Mouse (Mus musculus) stomach, embryonic 14.5 days (tissue): ENCODE data around the gene Cybb. TPM values are rescaled to one million over a fixed set of nuclear protein-coding genes. Genes with fewer than 3 reads are reported as not detected.

Source experiments
- ATAC-seq: fragments of 200-750 bp; cut with Nextera tagmentation; 2 replicates; pipeline ENCODE4 v1.8.0; 2017; ENCODE audit warnings: low read depth, moderate TSS enrichment; ENCODE audit not compliant: insufficient number of reproducible peaks, insufficient read depth, low FRiP score
- H3K27ac ChIP-seq: fragments of 300-500 bp; sonication (generic); 2 replicates; pipeline ENCODE4 v1.5.1; 2014; ENCODE audit warnings: mild to moderate bottlenecking, low read length, moderate library complexity, mixed read lengths
- H3K27me3 ChIP-seq: fragments of 300-500 bp; sonication (generic); 2 replicates; pipeline ENCODE4 v1.6.1; 2014; ENCODE audit warnings: low read length, control low read depth, mixed read lengths; ENCODE audit not compliant: control insufficient read depth, insufficient read depth
- H3K36me3 ChIP-seq: fragments of 300-500 bp; sonication (generic); 2 replicates; pipeline ENCODE4 v1.6.1; 2014; ENCODE audit warnings: mild to moderate bottlenecking, control low read depth, low read length, moderate library complexity, mixed read lengths; ENCODE audit not compliant: control insufficient read depth, insufficient read depth
- H3K4me1 ChIP-seq: fragments of 300-500 bp; sonication (generic); 2 replicates; pipeline ENCODE4 v1.6.1; 2014; ENCODE audit warnings: low read length, control low read depth, mixed read lengths; ENCODE audit not compliant: control insufficient read depth, insufficient read depth
- H3K4me2 ChIP-seq: fragments of 300-500 bp; sonication (generic); replicated peaks from 2 replicates; pipeline ENCODE4 v1.6.1; 2014; ENCODE audit warnings: low read depth, low read length, control low read depth
- H3K4me3 ChIP-seq: fragments of 300-500 bp; sonication (generic); 2 replicates; pipeline ENCODE4 v1.5.1; 2014; ENCODE audit warnings: low read depth, low read length, control low read depth
- H3K9ac ChIP-seq: fragments of 300-500 bp; sonication (generic); replicated peaks from 2 replicates; pipeline ENCODE4 v1.6.1; 2014; ENCODE audit warnings: low read depth, mild to moderate bottlenecking, control low read depth, low read length, moderate library complexity, mixed read lengths
- H3K9me3 ChIP-seq: fragments of 300-500 bp; sonication (generic); 2 replicates; pipeline ENCODE4 v1.6.1; 2016; ENCODE audit warnings: low read depth, low read length, control low read depth; ENCODE audit not compliant: control insufficient read depth
- WGBS: fragments of 180-500 bp; shearing (Covaris S2); extraction: QIAGEN DNeasy Blood & Tissue Kit; methylation state at CpG from one replicate; pipeline ENCODE4 v1.1.7; 2014; 5-methylcytosine and 5-hydroxymethylcytosine counted together
- polyA plus RNA-seq: library from polyadenylated mRNA; unstranded; fragments of >200 nt; fragmentation: Nextera tagmentation; extraction: Ambion mirVana; gene quantifications from 2 replicates; pipeline ENCODE4 v1.2.1, GENCODE M21; 2014

Cybb gene
- polyA plus RNA-seq, 1 experiment from 2014 or later = 3.3 TPM

- H3K4me3 ChIP-seq = no peak overlapping the region
- no peaks in the 10 kb centered on the region for H3K36me3 ChIP-seq
- ATAC-seq = no peak
- 86% methylated on average over 4 of the region's 4 CpGs for WGBS
- no peaks in the 10 kb centered on the region for H3K9me3 ChIP-seq
- H3K4me1 ChIP-seq = no peaks in the 10 kb centered on the region
- no peak overlapping the region for H3K9ac ChIP-seq
- H3K4me2 ChIP-seq = no peak overlapping the region
- H3K27me3 ChIP-seq = no peaks in the 10 kb centered on the region
- no peak overlapping the region for H3K27ac ChIP-seq
These were observed 20.6 kb downstream of the Cybb start for GRCm38 (mm10) chrX:9467020-9467419.

DNA sequence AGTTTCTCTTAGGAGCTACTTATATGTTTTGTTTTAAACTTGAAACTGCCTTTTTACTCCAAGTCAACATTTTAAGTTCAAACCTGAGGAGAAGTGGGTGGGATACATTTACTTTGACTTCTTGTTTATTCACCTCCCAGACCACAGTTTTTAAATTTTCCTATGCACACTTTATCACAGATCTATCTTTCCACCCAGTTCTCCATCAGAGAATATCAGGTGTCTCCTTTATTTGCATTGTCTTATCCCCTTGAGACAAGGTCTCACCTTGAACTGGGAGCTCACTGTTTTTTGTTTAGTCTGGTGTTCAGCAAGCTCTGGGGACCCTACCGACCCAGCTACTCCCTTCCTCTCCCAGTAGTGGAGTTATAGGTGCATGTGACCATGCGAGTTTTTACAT is 21.7 kb downstream of the Cybb start:
- H3K27me3 ChIP-seq = no peaks in the 10 kb centered on the region

DNA sequence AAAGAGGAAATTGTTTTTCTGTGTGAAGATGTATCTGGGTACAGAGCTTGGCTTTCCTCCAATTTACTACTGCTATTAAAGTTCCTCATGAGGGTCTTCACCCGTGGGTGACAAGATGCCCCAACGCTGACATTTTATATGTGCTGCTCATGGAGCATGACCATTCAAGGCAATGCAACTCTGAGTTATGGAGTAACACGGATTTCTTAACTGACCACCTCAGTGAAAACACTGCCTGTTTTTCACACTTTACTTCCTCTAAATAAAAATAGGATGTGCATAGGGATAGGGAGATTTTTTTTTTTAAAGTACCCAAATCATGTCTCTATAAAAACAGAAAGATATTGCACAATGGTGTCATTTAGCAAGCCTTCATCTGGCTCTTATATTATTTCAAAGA is 24.9 kb downstream of the Cybb start:
- H3K27ac ChIP-seq = no peak overlapping the region
- H3K9ac ChIP-seq = no peak overlapping the region
- H3K4me1 ChIP-seq = no peaks in the 10 kb centered on the region
- WGBS = 82% methylated on average over 3 of the region's 3 CpGs
- H3K4me3 ChIP-seq = no peak overlapping the region
- no peak for ATAC-seq
- H3K9me3 ChIP-seq = no peaks in the 10 kb centered on the region
- H3K27me3 ChIP-seq = no peaks in the 10 kb centered on the region
- no peaks in the 10 kb centered on the region for H3K36me3 ChIP-seq
- no peak overlapping the region for H3K4me2 ChIP-seq

More for the DNA sequence above, 21.7 kb downstream of the Cybb start:
- no peaks in the 10 kb centered on the region for H3K36me3 ChIP-seq
- H3K27ac ChIP-seq = no peak overlapping the region
- H3K4me2 ChIP-seq = no peak overlapping the region
- no peaks in the 10 kb centered on the region for H3K9me3 ChIP-seq
- H3K4me1 ChIP-seq = no peaks in the 10 kb centered on the region
- H3K4me3 ChIP-seq = no peak overlapping the region
- 54% methylated on average over 2 of the region's 2 CpGs for WGBS
- H3K9ac ChIP-seq = no peak overlapping the region
- no peak for ATAC-seq

GRCm38 (mm10) chrX:9461399-9461798 is 26.2 kb downstream of the Cybb start:
- no peak for ATAC-seq
- Histone ChIP-seq H3K27me3 (no peaks in the 10 kb centered on the region), H3K36me3 (no peaks in the 10 kb centered on the region), H3K4me1 (no peaks in the 10 kb centered on the region), H3K9me3 (no peaks in the 10 kb centered on the region), H3K4me3 (no peak overlapping the region), H3K4me2 (no peak overlapping the region), H3K27ac (no peak overlapping the region), H3K9ac (no peak overlapping the region)

- H3K36me3 ChIP-seq = no peaks in the 10 kb centered on the region
- H3K27me3 ChIP-seq = no peaks in the 10 kb centered on the region
- 71% methylated on average over 4 of the region's 4 CpGs for WGBS
- H3K4me1 ChIP-seq = no peaks in the 10 kb centered on the region
- H3K4me3 ChIP-seq = no peak overlapping the region
- ATAC-seq = no peak
- H3K9ac ChIP-seq = no peak overlapping the region
- no peak overlapping the region for H3K4me2 ChIP-seq
- no peak overlapping the region for H3K27ac ChIP-seq
- no peaks in the 10 kb centered on the region for H3K9me3 ChIP-seq
These were observed 27.1 kb downstream of the Cybb start for GRCm38 (mm10) chrX:9460387-9460930.

DNA sequence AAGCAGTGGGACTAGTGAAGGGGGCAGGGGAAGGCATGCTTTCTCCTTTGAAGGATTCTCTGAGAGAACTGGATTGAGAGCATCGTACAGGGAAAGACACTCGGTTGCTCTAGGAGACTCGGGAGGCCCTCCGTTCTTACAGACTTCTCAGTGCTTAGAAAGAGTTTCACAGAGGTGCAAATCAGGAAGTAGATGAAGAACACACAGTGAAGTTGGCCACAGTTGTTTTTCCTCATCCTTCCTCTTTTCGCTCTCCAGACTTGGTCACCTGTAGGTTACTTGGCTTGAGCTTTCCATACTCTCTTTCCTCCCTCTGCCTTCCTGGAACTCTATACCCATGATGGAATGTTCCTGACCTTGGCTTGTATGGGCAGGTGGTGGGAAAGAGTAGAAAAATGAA is 35.2 kb downstream of the Cybb start:
- no peak overlapping the region for H3K4me2 ChIP-seq
- no peak overlapping the region for H3K9ac ChIP-seq
- H3K27me3 ChIP-seq = no peaks in the 10 kb centered on the region
- ATAC-seq = no peak
- H3K9me3 ChIP-seq = no peaks in the 10 kb centered on the region
- no peaks in the 10 kb centered on the region for H3K4me1 ChIP-seq
- no peak overlapping the region for H3K4me3 ChIP-seq
- no peaks in the 10 kb centered on the region for H3K36me3 ChIP-seq
- WGBS = 96% methylated on average over 5 of the region's 5 CpGs
- H3K27ac ChIP-seq = no peak overlapping the region

DNA sequence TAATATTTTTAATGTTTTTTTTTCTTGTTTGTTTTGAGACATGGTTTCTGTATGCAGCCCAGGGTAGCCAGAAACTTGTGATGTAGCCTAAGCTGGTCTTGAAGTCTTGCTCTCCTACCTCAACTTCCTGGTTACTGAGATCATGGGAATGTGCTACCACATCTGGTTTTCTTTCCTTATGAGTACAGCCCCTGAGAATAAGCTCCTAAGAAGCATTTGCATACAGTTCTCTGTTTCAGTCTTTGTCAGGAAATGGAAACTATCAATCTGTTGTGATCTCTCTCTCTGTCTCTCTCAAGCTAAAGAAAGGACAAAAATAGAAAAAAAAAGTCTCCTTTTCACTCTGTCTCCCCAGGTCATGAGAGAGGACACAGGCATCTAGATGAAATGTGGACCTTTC is 40.3 kb downstream of the Cybb start:
- H3K27me3 ChIP-seq = no peaks in the 10 kb centered on the region
- H3K27ac ChIP-seq = no peak overlapping the region
- no peak overlapping the region for H3K4me3 ChIP-seq
- no peak for ATAC-seq
- H3K36me3 ChIP-seq = no peaks in the 10 kb centered on the region
- H3K9me3 ChIP-seq = no peaks in the 10 kb centered on the region
- H3K9ac ChIP-seq = no peak overlapping the region
- H3K4me2 ChIP-seq = no peak overlapping the region
- H3K4me1 ChIP-seq = no peaks in the 10 kb centered on the region

- Histone ChIP-seq H3K9ac (no peak overlapping the region), H3K4me2 (no peak overlapping the region), H3K9me3 (no peaks in the 10 kb centered on the region), H3K4me1 (no peaks in the 10 kb centered on the region), H3K4me3 (no peak overlapping the region), H3K36me3 (no peaks in the 10 kb centered on the region), H3K27me3 (no peaks in the 10 kb centered on the region), H3K27ac (no peak overlapping the region)
- no peak for ATAC-seq
- WGBS = 57% methylated on average over 4 of the region's 4 CpGs
These were observed 46.5 kb downstream of the Cybb start for GRCm38 (mm10) chrX:9441102-9441501.

DNA sequence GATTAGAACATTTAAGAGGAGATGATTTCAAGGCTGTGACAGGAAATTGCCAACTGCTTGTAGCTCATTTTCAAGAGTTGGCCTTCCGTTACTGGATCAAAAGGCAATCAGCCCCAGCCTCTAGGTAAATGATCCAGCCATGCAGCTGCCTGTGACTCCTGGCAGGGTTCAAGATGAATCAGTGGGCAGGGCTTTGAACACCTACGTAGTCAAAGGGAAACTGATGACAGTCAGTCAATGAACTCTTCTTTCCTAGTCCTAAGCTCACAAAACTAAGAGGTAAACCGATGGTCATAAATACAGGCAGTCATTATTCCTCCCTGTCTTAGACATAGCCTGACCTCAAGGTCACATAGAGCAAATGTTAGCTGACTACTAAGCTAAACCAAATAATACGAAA is 47.0 kb downstream of the Cybb start:
- Histone ChIP-seq H3K9ac (no peak overlapping the region), H3K9me3 (no peaks in the 10 kb centered on the region), H3K27me3 (no peaks in the 10 kb centered on the region), H3K4me1 (no peaks in the 10 kb centered on the region), H3K27ac (no peak overlapping the region), H3K4me3 (no peak overlapping the region), H3K4me2 (no peak overlapping the region), H3K36me3 (no peaks in the 10 kb centered on the region)
- no peak for ATAC-seq
- 70% methylated on average over 4 of the region's 4 CpGs for WGBS
